Mouse (Mus musculus) brain, adult 10 weeks (tissue): ENCODE measurements around the gene Car4. TPM values are rescaled to one million over a fixed set of nuclear protein-coding genes. Genes with fewer than 3 reads are reported as not detected.

Experiments used
- polyA plus RNA-seq: library from polyadenylated mRNA; stranded (reverse); fragments of 350-450 nt; fragmentation: Illumina TruSeq; extraction: RNeasy Lipid Tissue Mini Kit (QIAGEN cat#74804); gene quantifications from one replicate; pipeline ENCODE4 v1.2.3, GENCODE M21; 2015; ENCODE audit warnings: low read depth, low replicate concordance

The Car4 gene
- polyA plus RNA-seq = 85.0 TPM

GRCm38 (mm10) chr11:84957591-84958270 lies at the start of gene Car4:
Car4 (plus strand) TSS chr11:84957786.

GRCm38 (mm10) chr11:84916053-84916702 lies 41.4 kb upstream of the Car4 start, which contains the start of gene Znhit3:
Znhit3 (minus strand) TSS chr11:84916366.

Other genes starting within 250 kb of the Car4 start
- 29.4 TPM for gene Mrm1, start 138.3 kb upstream of the Car4 start, polyA plus RNA-seq
- gene Dhrs11, start 128.8 kb upstream of the Car4 start, polyA plus RNA-seq = 10.5 TPM
- gene Ggnbp2, start 87.0 kb upstream of the Car4 start, polyA plus RNA-seq = 86.4 TPM
- 6.1 TPM for gene Myo19, start 77.6 kb upstream of the Car4 start, polyA plus RNA-seq
- 5.2 TPM for gene Pigw, start 77.5 kb upstream of the Car4 start, polyA plus RNA-seq
- gene Znhit3, start 41.4 kb upstream of the Car4 start, polyA plus RNA-seq = 71.5 TPM
- gene Usp32, start 182.4 kb downstream of the Car4 start, polyA plus RNA-seq = 60.0 TPM
- not detected for gene 1700125H20Rik, start 212.6 kb downstream of the Car4 start, polyA plus RNA-seq